Mouse (Mus musculus): ENCODE results near the gene Hpse2. TPM values are rescaled to one million over a fixed set of nuclear protein-coding genes. Genes with fewer than 3 reads are reported as not detected.
"Not testable (repeated sequence)": the region's sequence is repeated elsewhere in the genome, so short reads cannot be mapped to it uniquely, and the experiment has no call there.

Gene Hpse2
- polyA plus RNA-seq, 1 experiment from 2014 or later = 6.0 TPM

GRCm38 (mm10) chr19:43386041-43386952 is 1.9 kb downstream of the Hpse2 start:
- Histone ChIP-seq H3K27me3 (ENCODE audit: control insufficient read depth, insufficient read depth, low read depth, low read length) (peaks cover 42% of the 10 kb centered on the region), H3K9ac (ENCODE audit: low read length) (peak overlapping the region; percentile 22), H3K4me1 (replicated peaks; ENCODE audit: control insufficient read depth, insufficient read depth, low read length) (no peaks in the 10 kb centered on the region), H3K4me3 (ENCODE audit: low read length) (peak overlapping the region; percentile 36), H3K9me3 (ENCODE audit: control insufficient read depth, low read length) (no peaks in the 10 kb centered on the region), H3K4me2 (ENCODE audit: low read depth, low read length) (peak overlapping the region; percentile 47), H3K27ac (ENCODE audit: low read length) (peak overlapping the region; percentile 24; the same call in 1 of the 2 replicates), H3K36me3 (ENCODE audit: control insufficient read depth, insufficient read depth, low read length) (no peaks in the 10 kb centered on the region)
- ATAC-seq (ENCODE audit: low read depth) = 0 out of 2 replicates have a peak, but pooled peaks have one; percentile 42
- WGBS = under 1% methylated on average over 48 of the region's 48 CpGs

DNA sequence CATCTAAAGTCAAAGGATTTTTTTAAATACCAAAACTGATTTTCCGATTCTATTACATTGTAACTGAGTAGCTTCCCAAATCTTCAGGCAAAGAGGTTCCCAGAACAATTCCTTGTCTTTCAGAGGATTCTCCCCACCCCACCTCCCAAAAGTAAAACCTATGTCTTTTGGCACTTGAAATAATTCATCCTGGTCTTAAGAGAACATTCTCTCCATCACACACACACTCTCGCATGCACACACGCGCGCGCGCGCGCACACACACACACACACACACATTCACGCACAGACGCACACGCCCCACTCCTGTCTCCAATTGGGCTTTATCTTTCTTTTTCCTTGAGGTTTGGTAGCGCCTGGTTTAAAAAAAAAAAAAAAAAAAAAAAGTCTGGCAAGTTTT is 2.7 kb downstream of the Hpse2 start:
- H3K27ac ChIP-seq (ENCODE audit: low read length) = no peak overlapping the region
- no peak overlapping the region; the same call in 1 of the 2 replicates for H3K9ac ChIP-seq (ENCODE audit: low read length)
- H3K36me3 ChIP-seq (ENCODE audit: control insufficient read depth, insufficient read depth, low read length) = no peaks in the 10 kb centered on the region

DNA sequence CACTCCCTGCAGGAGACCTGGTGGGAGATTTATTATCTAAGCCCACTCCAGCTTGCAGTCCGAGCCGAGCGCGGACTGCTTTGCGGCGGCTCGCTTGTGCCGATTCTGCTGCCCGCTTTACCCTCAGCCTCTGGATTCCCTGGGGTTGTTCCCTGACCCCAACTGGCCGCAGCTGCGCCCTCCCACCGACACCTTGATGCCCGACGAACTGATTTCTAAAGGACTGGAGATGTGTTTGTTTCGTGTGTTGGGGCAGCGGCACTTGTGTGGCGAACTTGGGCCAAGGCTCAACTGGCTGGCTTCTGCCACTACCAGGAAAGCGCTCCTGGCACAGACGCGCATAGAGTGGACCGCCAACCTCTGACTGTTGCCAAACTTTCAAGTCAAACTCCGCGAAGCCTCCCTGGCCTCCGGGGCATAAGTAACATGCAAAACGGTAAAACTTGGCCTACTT is 3.1 kb downstream of the Hpse2 start:
- Histone ChIP-seq H3K9ac (ENCODE audit: low read length) (peak overlapping the region; percentile 46), H3K4me2 (ENCODE audit: low read depth, low read length) (peak overlapping the region; percentile 47), H3K27me3 (ENCODE audit: control insufficient read depth, insufficient read depth, low read depth, low read length) (peaks cover 42% of the 10 kb centered on the region), H3K4me3 (ENCODE audit: low read length) (peak overlapping the region; percentile 36), H3K4me1 (replicated peaks; ENCODE audit: control insufficient read depth, insufficient read depth, low read length) (no peaks in the 10 kb centered on the region), H3K27ac (ENCODE audit: low read length) (no peak overlapping the region), H3K9me3 (ENCODE audit: control insufficient read depth, low read length) (no peaks in the 10 kb centered on the region), H3K36me3 (ENCODE audit: control insufficient read depth, insufficient read depth, low read length) (no peaks in the 10 kb centered on the region)
- no peak for ATAC-seq (ENCODE audit: low read depth)
- 0% methylated on average over 25 of the region's 25 CpGs for WGBS

More for the DNA sequence above, 2.7 kb downstream of the Hpse2 start:
- WGBS = 2% methylated on average over 13 of the region's 13 CpGs
- H3K27me3 ChIP-seq (ENCODE audit: control insufficient read depth, insufficient read depth, low read depth, low read length) = peaks cover 42% of the 10 kb centered on the region
- H3K4me2 ChIP-seq (ENCODE audit: low read depth, low read length) = peak overlapping the region; percentile 47
- H3K4me3 ChIP-seq (ENCODE audit: low read length) = peak overlapping the region; percentile 36
- no peaks in the 10 kb centered on the region for H3K9me3 ChIP-seq (ENCODE audit: control insufficient read depth, low read length)
- H3K4me1 ChIP-seq (replicated peaks; ENCODE audit: control insufficient read depth, insufficient read depth, low read length) = no peaks in the 10 kb centered on the region
- ATAC-seq (ENCODE audit: low read depth) = no peak

DNA sequence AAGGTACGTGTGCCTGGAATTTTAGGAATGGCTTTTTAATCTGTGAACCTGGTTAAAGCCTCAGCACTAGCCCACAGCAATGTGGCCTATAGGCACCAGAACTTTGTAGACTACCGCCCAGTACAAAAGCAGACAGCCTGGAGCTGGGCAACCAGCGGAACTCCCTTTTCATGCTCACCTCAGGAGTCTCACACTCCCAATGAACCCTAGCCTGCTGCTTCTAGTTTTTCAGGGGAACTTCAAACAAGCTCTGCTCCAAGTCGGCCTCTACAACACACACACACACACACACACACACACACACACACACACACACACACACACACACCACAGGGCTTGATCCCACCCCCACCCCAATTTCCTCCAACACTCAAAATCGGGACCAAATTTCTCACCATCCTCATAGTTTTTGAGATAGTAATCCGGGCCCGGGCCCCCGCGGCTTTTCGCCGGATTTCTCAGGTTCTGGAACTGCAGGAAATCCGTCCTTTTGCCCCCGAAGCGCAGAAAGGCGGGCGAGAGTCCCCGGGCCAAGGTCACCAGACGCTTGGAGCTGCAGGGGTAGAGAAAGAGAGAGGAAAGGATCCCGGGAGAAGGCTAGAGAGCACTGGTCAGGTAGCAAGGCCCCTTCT is 3.7 kb downstream of the Hpse2 start:
- H3K9me3 ChIP-seq (ENCODE audit: control insufficient read depth, low read length) = no peaks in the 10 kb centered on the region
- H3K4me3 ChIP-seq (ENCODE audit: low read length) = peak overlapping the region; percentile 36
- H3K27ac ChIP-seq (ENCODE audit: low read length) = no peak overlapping the region
- H3K4me1 ChIP-seq (replicated peaks; ENCODE audit: control insufficient read depth, insufficient read depth, low read length) = no peaks in the 10 kb centered on the region
- H3K27me3 ChIP-seq (ENCODE audit: control insufficient read depth, insufficient read depth, low read depth, low read length) = peaks cover 42% of the 10 kb centered on the region
- WGBS = 7% methylated on average over 19 of the region's 19 CpGs
- no peaks in the 10 kb centered on the region for H3K36me3 ChIP-seq (ENCODE audit: control insufficient read depth, insufficient read depth, low read length)
- peak overlapping the region; percentile 46 for H3K9ac ChIP-seq (ENCODE audit: low read length)
- peak overlapping the region; percentile 47 for H3K4me2 ChIP-seq (ENCODE audit: low read depth, low read length)
- no peak for ATAC-seq (ENCODE audit: low read depth)

- 76% methylated on average over 3 of the region's 3 CpGs for WGBS
- Histone ChIP-seq H3K4me2 (ENCODE audit: low read depth, low read length) (no peak overlapping the region), H3K4me1 (replicated peaks; ENCODE audit: control insufficient read depth, insufficient read depth, low read length) (no peaks in the 10 kb centered on the region), H3K9me3 (ENCODE audit: control insufficient read depth, low read length) (no peaks in the 10 kb centered on the region), H3K4me3 (ENCODE audit: low read length) (no peak overlapping the region), H3K9ac (ENCODE audit: low read length) (no peak overlapping the region), H3K27me3 (ENCODE audit: control insufficient read depth, insufficient read depth, low read depth, low read length) (no peaks in the 10 kb centered on the region), H3K36me3 (ENCODE audit: control insufficient read depth, insufficient read depth, low read length) (no peaks in the 10 kb centered on the region), H3K27ac (ENCODE audit: low read length) (no peak overlapping the region)
- no peak for ATAC-seq (ENCODE audit: low read depth)
Measured at GRCm38 (mm10) chr19:43358830-43359229, 29.3 kb downstream of the Hpse2 start.

GRCm38 (mm10) chr19:43311125-43311524 is 77.0 kb downstream of the Hpse2 start:
- no peak overlapping the region for H3K4me2 ChIP-seq (ENCODE audit: low read depth, low read length)
- no peak overlapping the region for H3K4me3 ChIP-seq (ENCODE audit: low read length)
- no peak overlapping the region for H3K27ac ChIP-seq (ENCODE audit: low read length)
- H3K9ac ChIP-seq (ENCODE audit: low read length) = no peak overlapping the region
- H3K36me3 ChIP-seq (ENCODE audit: control insufficient read depth, insufficient read depth, low read length) = no peaks in the 10 kb centered on the region
- no peaks in the 10 kb centered on the region for H3K27me3 ChIP-seq (ENCODE audit: control insufficient read depth, insufficient read depth, low read depth, low read length)
- H3K4me1 ChIP-seq (replicated peaks; ENCODE audit: control insufficient read depth, insufficient read depth, low read length) = no peaks in the 10 kb centered on the region
- ATAC-seq (ENCODE audit: low read depth) = no peak
- H3K9me3 ChIP-seq (ENCODE audit: control insufficient read depth, low read length) = no peaks in the 10 kb centered on the region

- no peak for ATAC-seq (ENCODE audit: low read depth)
- Histone ChIP-seq H3K4me2 (ENCODE audit: low read depth, low read length) (no peak overlapping the region), H3K4me3 (ENCODE audit: low read length) (no peak overlapping the region), H3K9ac (ENCODE audit: low read length) (no peak overlapping the region), H3K27me3 (ENCODE audit: control insufficient read depth, insufficient read depth, low read depth, low read length) (no peaks in the 10 kb centered on the region), H3K36me3 (ENCODE audit: control insufficient read depth, insufficient read depth, low read length) (no peaks in the 10 kb centered on the region), H3K4me1 (replicated peaks; ENCODE audit: control insufficient read depth, insufficient read depth, low read length) (no peaks in the 10 kb centered on the region), H3K27ac (ENCODE audit: low read length) (no peak overlapping the region), H3K9me3 (ENCODE audit: control insufficient read depth, low read length) (no peaks in the 10 kb centered on the region)
Measured at GRCm38 (mm10) chr19:43306756-43307155, 81.4 kb downstream of the Hpse2 start.

DNA sequence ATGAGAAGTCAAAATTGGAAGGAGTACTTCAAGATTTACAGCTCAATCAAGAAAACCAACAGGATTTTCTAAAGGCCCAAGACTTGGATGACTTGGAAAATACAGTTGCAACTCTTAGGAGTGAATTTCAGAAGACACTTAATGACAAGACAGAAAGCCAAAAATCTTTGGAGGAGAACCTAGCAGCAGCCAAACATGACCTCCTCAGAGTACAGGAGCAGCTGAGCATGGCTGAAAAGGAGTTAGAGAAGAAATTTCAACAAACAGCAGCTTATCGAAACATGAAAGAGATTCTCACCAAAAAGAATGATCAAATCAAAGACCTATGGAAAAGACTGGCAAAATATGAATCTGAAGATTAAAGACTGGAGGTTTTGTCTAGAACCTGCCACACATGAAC is 106.8 kb downstream of the Hpse2 start:
- WGBS = 89% methylated on average over 1 of the region's 1 CpGs
- not testable (repeated sequence) for H3K36me3 ChIP-seq (ENCODE audit: control insufficient read depth, insufficient read depth, low read length); ATAC-seq (ENCODE audit: low read depth); H3K4me1 ChIP-seq (replicated peaks; ENCODE audit: control insufficient read depth, insufficient read depth, low read length); H3K27ac ChIP-seq (ENCODE audit: low read length); H3K9me3 ChIP-seq (ENCODE audit: control insufficient read depth, low read length); H3K4me2 ChIP-seq (ENCODE audit: low read depth, low read length); H3K4me3 ChIP-seq (ENCODE audit: low read length); H3K9ac ChIP-seq (ENCODE audit: low read length); H3K27me3 ChIP-seq (ENCODE audit: control insufficient read depth, insufficient read depth, low read depth, low read length)

GRCm38 (mm10) chr19:43243993-43244392 is 144.2 kb downstream of the Hpse2 start:
- Histone ChIP-seq H3K4me3 (ENCODE audit: low read length) (no peak overlapping the region), H3K27me3 (ENCODE audit: control insufficient read depth, insufficient read depth, low read depth, low read length) (no peaks in the 10 kb centered on the region), H3K4me2 (ENCODE audit: low read depth, low read length) (no peak overlapping the region), H3K36me3 (ENCODE audit: control insufficient read depth, insufficient read depth, low read length) (no peaks in the 10 kb centered on the region), H3K27ac (ENCODE audit: low read length) (no peak overlapping the region), H3K9me3 (ENCODE audit: control insufficient read depth, low read length) (no peaks in the 10 kb centered on the region), H3K4me1 (replicated peaks; ENCODE audit: control insufficient read depth, insufficient read depth, low read length) (no peaks in the 10 kb centered on the region), H3K9ac (ENCODE audit: low read length) (no peak overlapping the region)
- WGBS = 58% methylated on average over 4 of the region's 4 CpGs
- ATAC-seq (ENCODE audit: low read depth) = no peak

All from lung, embryonic 16.5 days (tissue).